Mouse (Mus musculus): ENCODE measurements at regions not wholly inside any gene's neighbourhood (a gene's known extent, or its start where the extent isn't known, plus 50 kb on each side); places are given as distances from the start of the nearest gene placed in this dataset.

- TF ChIP-seq FLI1 (IDR thresholded peaks at IDR 0.05; ENCODE audit: low read length) (no peak), GATA1 (IDR thresholded peaks at IDR 0.05; ENCODE audit: borderline replicate concordance, low read length) (no peak)
Observed at GRCm38 (mm10) chr17:79786270-79786669, 71.4 kb upstream of the Cyp1b1 start.

All from megakaryocyte, embryonic 14.5 days (primary cell).